Comparison of ENCODE assay signal across 9 mouse cellular contexts in genomic region chr8:95113750-95114149, GRCm38 (mm10). TPM values are rescaled to one million over a fixed set of nuclear protein-coding genes. Genes with fewer than 3 reads are reported as not detected.
DNase-seq lines count a peak whose midpoint lies in the region; ATAC-seq and TF ChIP-seq lines count a peak whose summit lies in the region.
"Had no signal": no experiment of that assay in that cellular context is flagged by ENCODE, and none has a peak within 500 bp of the region (broad histone marks: within the 10 kb centered on the region; RNA-seq: fewer than 3 reads in every experiment).

No protein-coding gene starts in this region.

- peak; percentile 77 for TF ChIP-seq CTCF in lung, embryonic 14.5 days (IDR thresholded peaks at IDR 0.05; ENCODE audit: low read depth)

- no peaks in the 10 kb centered on the region for H3K27me3 ChIP-seq in lung, embryonic 14.5 days (ENCODE audit: insufficient read depth, low read length)
- H3K27me3 ChIP-seq in hindbrain, embryonic 11.5 days (ENCODE audit: control insufficient read depth, insufficient read depth, low read length) = no peaks in the 10 kb centered on the region
- H3K27me3 ChIP-seq: heart, embryonic 13.5 days had no signal

- intact Hi-C loops in gastrocnemius, postnatal 14 days (cut with DNase I; ENCODE audit: low total_unique reads) = no loop called here

- WGBS in lung, embryonic 14.5 days = 78% methylated on average over 3 of the region's 3 CpGs
- 73% methylated on average over 3 of the region's 3 CpGs for WGBS in hindbrain, embryonic 11.5 days

- ATAC-seq in lung, embryonic 14.5 days (ENCODE audit: insufficient read depth) = peak; percentile 54; the same call in 1 of the 2 replicates
- ATAC-seq in hindbrain, embryonic 11.5 days (ENCODE audit: low FRiP score) = peak; percentile 57; the same call in 1 of the 2 replicates

- H3K4me2 ChIP-seq in lung, embryonic 14.5 days = no peak overlapping the region
- no peak overlapping the region for H3K4me2 ChIP-seq in hindbrain, embryonic 11.5 days (replicated peaks; ENCODE audit: low read depth, low read length)
- H3K4me2 ChIP-seq: heart, embryonic 13.5 days had no signal

- peak; percentile 71 for DNase-seq in lung, embryonic 14.5 days
- DNase-seq in lung, adult 18-20 months = no peak
- DNase-seq in embryo, embryonic 10 days (ENCODE audit: low spot score) = peak; percentile 84
- peak; percentile 60 for DNase-seq in hindbrain, embryonic 11.5 days (ENCODE audit: low spot score)
- DNase-seq in lung, postnatal 25 days (ENCODE audit: low spot score) = peak; percentile 29
- DNase-seq in thymus, postnatal 4 days = peak; percentile 38
- no peak for DNase-seq in gastrocnemius, postnatal 14 days

- H3K27ac ChIP-seq in lung, embryonic 14.5 days (ENCODE audit: low read depth) = no peak overlapping the region
- no peak overlapping the region for H3K27ac ChIP-seq in hindbrain, embryonic 11.5 days (ENCODE audit: low read depth, low read length)
- H3K27ac ChIP-seq: heart, embryonic 13.5 days had no signal

- H3K36me3 ChIP-seq in lung, embryonic 14.5 days (ENCODE audit: insufficient read depth) = 0 out of 2 replicates have a peak, but pooled peaks cover 6% of the 10 kb centered on the region
- no peaks in the 10 kb centered on the region for H3K36me3 ChIP-seq in hindbrain, embryonic 11.5 days (ENCODE audit: control insufficient read depth, insufficient read depth, low read length)

- no peak overlapping the region for H3K4me3 ChIP-seq in lung, embryonic 14.5 days (ENCODE audit: low read depth, low read length)
- no peak overlapping the region for H3K4me3 ChIP-seq in hindbrain, embryonic 11.5 days (ENCODE audit: low read depth, low read length)
- H3K4me3 ChIP-seq: heart, embryonic 13.5 days had no signal

- no peaks in the 10 kb centered on the region for H3K4me1 ChIP-seq in lung, embryonic 14.5 days (ENCODE audit: insufficient read depth)
- no peaks in the 10 kb centered on the region for H3K4me1 ChIP-seq in hindbrain, embryonic 11.5 days (replicated peaks; ENCODE audit: control insufficient read depth, insufficient read depth, low read length)
- H3K4me1 ChIP-seq: heart, embryonic 13.5 days had no signal

- no peak overlapping the region for H3K9ac ChIP-seq in lung, embryonic 14.5 days
- H3K9ac ChIP-seq in hindbrain, embryonic 11.5 days (ENCODE audit: low read depth, low read length) = no peak overlapping the region
- H3K9ac ChIP-seq: heart, embryonic 13.5 days had no signal

- H3K9me3 ChIP-seq in lung, embryonic 14.5 days (ENCODE audit: low read depth, low read length) = no peaks in the 10 kb centered on the region
- no peaks in the 10 kb centered on the region for H3K9me3 ChIP-seq in hindbrain, embryonic 11.5 days (ENCODE audit: control insufficient read depth, low read length)
- H3K9me3 ChIP-seq: heart, embryonic 13.5 days had no signal

RNA-seq across cellular contexts. Expression of gene Katnb1, which starts 32.8 kb away (rescaled TPM):
- 19.4 and 23.1 TPM in 2 replicates for polyA plus RNA-seq in lung, embryonic 14.5 days (2014; fragmentation: Nextera tagmentation; extraction: Ambion mirVana)
- 24.8 and 30.0 TPM in 2 replicates for polyA plus RNA-seq in hindbrain, embryonic 11.5 days (2014; fragmentation: Nextera tagmentation; extraction: Ambion mirVana)
- 1 to 10 TPM; 5.4 to 7.5 TPM for total RNA-seq in gastrocnemius, postnatal 14 days (2021)

RNA-seq across cellular contexts. Expression of gene Drc7, which starts 58.8 kb away (rescaled TPM):
- 0.07 TPM in 1 of 2 replicates, not detected in the other for polyA plus RNA-seq in lung, embryonic 14.5 days (2014; fragmentation: Nextera tagmentation; extraction: Ambion mirVana)
- polyA plus RNA-seq in hindbrain, embryonic 11.5 days (2014; fragmentation: Nextera tagmentation; extraction: Ambion mirVana) = 1.0 and 1.2 TPM in 2 replicates
- not detected for total RNA-seq in gastrocnemius, postnatal 14 days (2021)
- polyA plus RNA-seq: heart, embryonic 13.5 days; stomach, embryonic 14.5 days had no signal

Comparison
In these comparisons a context has a peak if more than half of its experiments do, and no peak if none do; other contexts are left out.
1. DNase-seq: peak in lung, embryonic 14.5 days (single experiment), embryo, embryonic 10 days (single experiment), hindbrain, embryonic 11.5 days (single experiment), lung, postnatal 25 days (single experiment) and thymus, postnatal 4 days (single experiment); none in lung, adult 18-20 months (0 of 2) and gastrocnemius, postnatal 14 days (single experiment).